Mouse (Mus musculus) lung, postnatal 14 days (tissue): Measurements from ENCODE around the gene Nlgn2.

Experiments
- DNase-seq: peaks from one replicate; pipeline ENCODE4 v3.0.0; 2021

Gene Nlgn2

GRCm38 (mm10) chr11:69818871-69819270 is 18.7 kb downstream of the Nlgn2 start:
- DNase-seq: no peak

- no peak for DNase-seq
These were observed 19.2 kb downstream of the Nlgn2 start, which contains the start of gene Spem2 for GRCm38 (mm10) chr11:69818365-69818764. Spem2 (minus strand) TSS chr11:69818465.

GRCm38 (mm10) chr11:69816520-69816919 is 21.1 kb downstream of the Nlgn2 start:
- no peak for DNase-seq

- DNase-seq: no peak
These were observed 22.4 kb downstream of the Nlgn2 start, which contains the start of gene Gm39566 for GRCm38 (mm10) chr11:69815155-69815554. Gm39566 (minus strand) TSS chr11:69815298.

GRCm38 (mm10) chr11:69810280-69810679 is 27.3 kb downstream of the Nlgn2 start:
- DNase-seq: no peak

GRCm38 (mm10) chr11:69807641-69808040 is 29.9 kb downstream of the Nlgn2 start:
- no peak for DNase-seq

GRCm38 (mm10) chr11:69806378-69806777 is 31.2 kb downstream of the Nlgn2 start:
- no peak for DNase-seq

- peak; percentile 53 for DNase-seq
These were observed 32.3 kb downstream of the Nlgn2 start, which contains the start of gene Tmem102 for GRCm38 (mm10) chr11:69804972-69805909. Tmem102 (minus strand) TSS chr11:69805624.

- peak; percentile 27 for DNase-seq
These were observed 33.0 kb downstream of the Nlgn2 start for GRCm38 (mm10) chr11:69804652-69804940.

GRCm38 (mm10) chr11:69803786-69804651 is 33.6 kb downstream of the Nlgn2 start:
- peak; percentile 78 for DNase-seq

GRCm38 (mm10) chr11:69803328-69803727 is 34.3 kb downstream of the Nlgn2 start:
- DNase-seq: no peak

- peak; percentile 90 for DNase-seq
These were observed 34.9 kb downstream of the Nlgn2 start for GRCm38 (mm10) chr11:69802648-69803105.

- no peak for DNase-seq
These were observed 36.1 kb downstream of the Nlgn2 start, which contains the start of gene Fgf11 for GRCm38 (mm10) chr11:69801379-69801977. Fgf11 (minus strand) TSS chr11:69801857.

GRCm38 (mm10) chr11:69800392-69801197 is 37.0 kb downstream of the Nlgn2 start:
- DNase-seq: peak; percentile 67

- DNase-seq: no peak
These were observed 37.5 kb downstream of the Nlgn2 start for GRCm38 (mm10) chr11:69800138-69800391.

- DNase-seq: no peak
These were observed 38.0 kb downstream of the Nlgn2 start for GRCm38 (mm10) chr11:69799394-69800137.

GRCm38 (mm10) chr11:69797924-69798323 is 39.7 kb downstream of the Nlgn2 start:
- DNase-seq: no peak

GRCm38 (mm10) chr11:69795983-69796435 is 41.6 kb downstream of the Nlgn2 start:
- DNase-seq: no peak

GRCm38 (mm10) chr11:69795168-69795982 is 42.2 kb downstream of the Nlgn2 start, which contains the start of gene Chrnb1:
Chrnb1 (minus strand) TSS chr11:69795943.
- DNase-seq: peak; percentile 95

GRCm38 (mm10) chr11:69793429-69793828 is 44.2 kb downstream of the Nlgn2 start:
- DNase-seq: no peak
